Mouse (Mus musculus): ENCODE measurements at regions not wholly inside any gene's neighbourhood (a gene's known extent, or its start where the extent isn't known, plus 50 kb on each side); places are given as distances from the start of the nearest gene placed in this dataset.

- TF ChIP-seq POLR2A (IDR thresholded peaks at IDR 0.05; ENCODE audit: borderline replicate concordance, extremely low read depth, insufficient read depth, insufficient read length, poor library complexity, severe bottlenecking) (no peak), CTCF (IDR thresholded peaks at IDR 0.05; ENCODE audit: borderline replicate concordance, extremely low read depth, insufficient read depth, insufficient read length) (no peak)
These were observed 85.4 kb upstream of the Gm12728 start for GRCm38 (mm10) chr4:105704271-105704670.

Data from brain, embryonic 14.5 days (tissue).